8 mouse cellular contexts compared by ENCODE assay signal in the genomic region with DNA sequence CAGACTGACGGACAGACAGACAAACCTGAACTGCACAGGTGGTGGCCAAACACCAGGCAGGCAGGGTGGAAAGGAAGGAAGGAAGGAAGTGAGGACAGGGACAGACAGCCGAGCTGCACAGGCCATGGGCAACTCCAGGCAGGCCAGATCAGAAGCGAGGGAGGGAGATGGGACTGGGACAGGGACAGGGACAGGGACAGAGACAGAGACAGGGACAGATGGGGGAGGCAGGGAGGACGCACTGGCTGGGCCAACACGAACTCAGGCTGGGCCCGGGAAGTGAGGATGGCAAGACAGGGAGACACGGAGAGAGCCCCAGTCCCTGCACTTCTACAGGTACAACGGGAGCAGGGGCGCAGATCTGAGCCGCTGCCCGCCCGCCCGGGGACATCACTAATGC.
DNase-seq lines count a peak whose midpoint lies in the region; ATAC-seq lines count a peak whose summit lies in the region.

No protein-coding gene starts in this region.

- WGBS in limb, embryonic 13.5 days, result 87% methylated on average over 13 of the region's 13 CpGs

- ATAC-seq in limb, embryonic 13.5 days (ENCODE audit: low FRiP score, low read depth), result no peak
- ATAC-seq in megakaryocyte progenitor cell, adult 5-6 weeks (replicated peaks; ENCODE audit: poor library complexity), result no peak

- H3K27me3 ChIP-seq in limb, embryonic 13.5 days, result no peaks in the 10 kb centered on the region

- no peak overlapping the region for H3K27ac ChIP-seq in limb, embryonic 13.5 days

- peak overlapping the region; percentile 27 for H3K4me3 ChIP-seq in limb, embryonic 13.5 days

- no peaks in the 10 kb centered on the region for H3K9me3 ChIP-seq in limb, embryonic 13.5 days

- peak overlapping the region; percentile 57; the same call in 1 of the 2 replicates for H3K9ac ChIP-seq in limb, embryonic 13.5 days

- H3K36me3 ChIP-seq in limb, embryonic 13.5 days, result no peaks in the 10 kb centered on the region

- peak overlapping the region; percentile 47 for H3K4me2 ChIP-seq in limb, embryonic 13.5 days (replicated peaks)

- peak; percentile 51 for DNase-seq in cerebellum, adult 11 months
- no peak for DNase-seq in cerebellum, adult 8-10 months
- peak; percentile 1 for DNase-seq in ovary, postnatal 10 days (ENCODE audit: low spot score)
- DNase-seq in ovary, postnatal 36 days (ENCODE audit: low spot score), result no peak
- DNase-seq in heart, postnatal 4 days, result peak; percentile 10
- peak; percentile 2 to 7 for DNase-seq in right cerebral cortex, adult 2 months (ENCODE audit: low spot score in 2 of 2)

- no peaks in the 10 kb centered on the region for H3K4me1 ChIP-seq in limb, embryonic 13.5 days

Comparison
In these comparisons a context has a peak if more than half of its experiments do, and no peak if none do; other contexts are left out.
1. DNase-seq: peak in cerebellum, adult 11 months (single experiment), ovary, postnatal 10 days (single experiment), heart, postnatal 4 days (single experiment) and right cerebral cortex, adult 2 months (2 of 2); none in cerebellum, adult 8-10 months (single experiment) and ovary, postnatal 36 days (single experiment).